Mouse (Mus musculus): ENCODE results near the gene Myo18a.

Myo18a gene

DNA sequence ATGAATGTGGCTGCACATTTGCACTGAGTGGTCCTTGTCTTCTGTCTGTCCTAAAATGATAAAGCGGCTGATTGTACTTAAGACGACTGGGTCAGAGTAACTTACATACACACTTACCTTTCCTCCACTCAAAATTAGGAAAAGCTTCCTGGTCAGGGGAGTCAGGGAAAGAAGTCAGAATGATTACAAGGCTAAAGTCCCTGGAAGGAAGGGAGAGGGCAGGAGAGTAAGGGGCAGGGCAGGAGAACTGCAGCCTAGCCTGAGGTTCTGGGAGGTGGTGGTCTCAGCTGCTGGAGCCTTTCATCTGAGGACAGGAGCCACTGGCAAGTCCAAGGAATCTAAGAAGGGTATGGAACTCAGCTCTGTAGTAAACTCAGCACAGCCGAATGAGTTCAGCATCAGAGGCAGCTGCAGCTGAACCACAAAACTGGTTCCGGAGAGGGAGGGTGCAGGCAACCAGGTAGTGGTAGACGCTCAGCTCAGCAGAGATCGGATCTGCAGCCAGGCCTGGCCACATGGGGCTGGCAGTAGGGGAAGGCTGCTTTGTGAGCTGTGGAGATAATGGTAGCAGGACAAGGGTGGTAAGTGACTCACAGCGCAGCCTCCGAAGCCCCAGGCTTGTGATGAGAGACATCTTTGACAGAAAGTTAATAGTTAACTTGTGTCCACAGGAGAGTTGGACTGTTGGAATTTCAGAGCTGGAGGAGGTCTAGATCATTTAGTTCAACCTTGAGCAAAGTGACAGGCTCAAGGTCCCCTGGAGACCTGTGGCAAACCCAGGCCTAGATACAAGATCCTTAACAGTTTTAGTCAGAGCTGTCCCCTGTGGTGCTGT lies 9.1 kb downstream of the Myo18a start:
- DNase-seq, result no peak

DNA sequence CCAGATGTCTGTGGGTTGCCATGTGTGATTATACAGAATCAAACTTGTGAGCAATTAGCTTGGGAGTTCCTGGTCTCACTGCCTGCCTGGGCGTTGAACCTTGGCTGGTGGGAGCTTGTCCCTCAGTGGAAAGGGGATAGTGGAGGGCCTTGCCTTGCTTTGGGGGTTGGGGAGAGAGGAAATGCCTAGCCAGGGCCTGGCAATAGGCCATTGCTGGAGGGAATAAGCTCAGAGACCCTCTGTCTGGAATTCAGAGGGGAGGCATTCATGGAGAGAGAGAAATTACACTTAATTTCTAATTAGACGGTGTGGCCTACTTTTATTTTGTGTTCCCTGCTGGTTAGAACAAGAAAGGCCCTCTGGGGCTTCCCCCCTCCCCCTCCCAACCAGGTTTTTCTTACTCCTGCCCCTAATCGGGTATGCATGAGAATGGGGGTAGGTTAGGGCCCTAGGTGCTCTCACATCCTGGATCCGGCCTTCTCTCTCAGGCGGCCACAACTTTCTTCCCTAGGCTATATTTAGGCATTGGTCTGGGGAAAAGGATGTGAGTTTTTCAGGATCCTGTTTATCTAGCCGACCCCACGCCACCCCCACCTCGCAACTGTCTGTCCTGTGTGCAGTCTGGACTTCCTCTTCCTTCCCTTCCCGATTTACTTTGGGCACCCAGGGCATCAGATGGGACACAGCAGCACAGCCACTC lies 12.8 kb downstream of the Myo18a start:
- DNase-seq, result no peak

DNA sequence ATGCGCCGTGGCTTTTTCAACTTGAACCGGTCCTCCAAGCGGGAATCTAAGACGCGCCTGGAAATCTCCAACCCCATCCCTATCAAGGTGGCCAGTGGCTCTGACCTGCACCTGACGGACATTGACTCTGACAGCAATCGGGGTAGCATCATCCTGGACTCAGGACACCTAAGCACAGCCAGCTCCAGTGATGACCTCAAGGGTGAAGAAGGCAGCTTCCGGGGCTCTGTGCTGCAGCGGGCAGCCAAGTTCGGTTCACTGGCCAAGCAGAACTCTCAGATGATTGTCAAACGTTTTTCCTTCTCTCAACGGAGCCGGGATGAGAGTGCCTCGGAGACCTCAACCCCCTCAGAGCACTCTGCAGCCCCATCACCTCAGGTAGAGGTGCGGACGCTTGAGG lies 14.4 kb downstream of the Myo18a start:
- no peak for DNase-seq

DNA sequence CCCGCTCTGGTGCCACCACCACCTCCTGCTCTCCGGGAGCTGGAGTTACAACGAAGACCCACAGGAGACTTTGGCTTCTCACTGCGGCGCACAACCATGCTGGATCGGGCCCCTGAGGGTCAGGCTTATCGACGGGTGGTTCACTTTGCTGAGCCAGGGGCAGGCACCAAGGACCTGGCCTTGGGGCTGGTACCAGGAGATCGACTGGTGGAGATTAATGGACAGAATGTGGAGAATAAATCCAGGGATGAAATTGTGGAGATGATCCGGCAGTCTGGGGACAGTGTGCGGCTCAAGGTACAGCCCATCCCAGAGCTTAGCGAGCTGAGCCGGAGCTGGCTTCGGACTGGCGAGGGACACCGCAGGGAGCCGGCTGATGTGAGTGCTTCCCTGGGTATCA lies 14.9 kb downstream of the Myo18a start:
- no peak for DNase-seq

DNA sequence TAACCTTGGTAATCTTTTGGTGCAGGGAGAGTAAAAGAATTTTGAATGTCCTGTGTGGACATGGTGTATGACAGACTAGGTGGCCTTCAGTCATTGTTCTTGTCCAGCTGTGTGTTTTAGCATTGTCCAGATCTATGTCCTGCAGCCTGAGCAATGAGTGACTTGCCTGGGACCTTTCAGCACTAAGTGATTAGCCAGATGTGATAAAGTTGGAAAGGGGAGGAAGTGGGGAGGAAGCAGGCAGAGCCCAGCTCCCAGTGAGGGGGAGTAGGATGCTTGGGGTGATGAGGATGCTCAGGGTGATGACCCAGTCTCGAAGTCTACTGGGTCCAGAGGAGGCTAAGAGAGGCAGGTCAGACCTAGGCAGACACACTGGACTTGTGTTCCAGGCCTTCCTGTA lies 16.2 kb downstream of the Myo18a start:
- DNase-seq, result no peak

DNA sequence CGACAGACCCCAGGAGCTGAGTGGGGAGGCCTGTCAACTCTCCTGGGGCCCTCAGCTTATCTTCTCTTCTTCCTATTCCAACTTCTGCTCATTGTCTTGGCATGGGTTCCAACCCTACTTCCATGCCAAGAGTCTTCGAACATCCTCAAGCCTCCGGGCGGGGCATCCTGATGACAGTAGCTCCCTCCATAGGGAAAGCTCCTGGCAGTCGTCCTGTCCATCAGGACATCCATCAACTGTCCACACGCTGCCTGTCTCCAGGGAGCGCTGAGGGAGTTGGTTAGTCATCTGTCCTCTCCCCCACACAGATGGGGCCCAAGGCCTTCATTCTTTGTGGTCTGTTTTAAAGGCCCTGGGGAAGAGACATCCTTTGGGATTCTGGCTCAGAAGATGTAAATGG lies 18.0 kb downstream of the Myo18a start:
- no peak for DNase-seq

DNA sequence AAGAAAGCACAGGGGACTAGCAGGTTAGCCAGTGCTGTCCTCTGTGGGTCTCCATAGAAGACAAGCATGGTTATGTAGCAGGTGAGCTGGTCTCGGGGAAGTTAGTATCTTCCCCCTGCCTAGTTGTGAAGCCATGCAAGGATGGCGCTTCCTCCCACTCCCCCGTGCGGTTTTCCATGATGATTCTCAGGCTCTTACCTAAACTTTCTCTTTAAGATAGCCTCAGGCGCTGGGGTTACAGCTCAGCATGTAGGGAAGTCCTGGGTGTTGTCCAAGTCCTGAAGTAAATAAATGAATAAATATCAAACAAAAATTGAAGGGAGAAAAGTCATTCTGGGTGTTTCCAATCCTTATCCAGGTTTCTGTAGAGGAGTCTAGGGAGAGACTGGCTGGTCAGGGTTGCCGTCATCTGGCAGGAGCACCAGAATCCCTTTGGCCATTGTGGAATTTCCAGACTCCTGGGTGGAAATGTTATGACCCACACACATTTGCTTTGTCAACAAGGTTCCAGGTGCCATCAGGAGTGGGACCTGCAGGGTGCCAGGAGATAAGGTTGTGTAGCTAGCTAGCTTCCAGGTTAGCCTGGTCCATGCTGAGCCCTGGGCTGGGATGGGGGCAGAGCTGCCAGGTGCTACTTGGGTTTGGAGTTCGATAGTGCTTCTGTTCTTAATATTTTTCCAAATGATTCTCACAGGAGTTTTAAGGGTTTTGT lies 19.2 kb downstream of the Myo18a start:
- no peak for DNase-seq

DNA sequence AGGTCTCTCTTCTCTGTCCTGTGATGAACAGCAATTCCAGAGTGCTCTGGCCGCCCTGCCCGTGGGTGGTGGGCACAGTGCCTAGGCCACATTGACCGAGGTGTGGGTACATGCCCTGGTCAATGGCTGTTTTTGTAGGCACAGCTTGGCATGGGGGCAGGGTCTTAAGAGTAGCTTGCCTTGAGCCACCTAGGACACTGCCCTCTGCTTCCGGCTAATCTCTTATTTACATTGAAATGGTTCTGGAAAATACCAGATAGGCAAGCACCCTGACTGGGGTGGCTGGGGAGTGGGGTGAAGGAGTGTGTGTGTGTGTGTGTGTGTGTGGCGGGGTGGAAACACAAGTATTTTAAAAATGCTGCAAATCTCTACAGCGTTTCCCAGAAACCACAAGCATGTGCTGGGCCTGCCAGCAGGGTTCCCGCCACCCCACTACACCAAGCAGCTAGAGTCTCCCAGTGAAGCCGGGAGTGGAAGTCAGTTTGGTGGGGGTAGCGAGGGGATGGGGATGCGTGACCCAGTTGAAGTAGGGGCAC lies 20.2 kb downstream of the Myo18a start:
- DNase-seq, result no peak

DNA sequence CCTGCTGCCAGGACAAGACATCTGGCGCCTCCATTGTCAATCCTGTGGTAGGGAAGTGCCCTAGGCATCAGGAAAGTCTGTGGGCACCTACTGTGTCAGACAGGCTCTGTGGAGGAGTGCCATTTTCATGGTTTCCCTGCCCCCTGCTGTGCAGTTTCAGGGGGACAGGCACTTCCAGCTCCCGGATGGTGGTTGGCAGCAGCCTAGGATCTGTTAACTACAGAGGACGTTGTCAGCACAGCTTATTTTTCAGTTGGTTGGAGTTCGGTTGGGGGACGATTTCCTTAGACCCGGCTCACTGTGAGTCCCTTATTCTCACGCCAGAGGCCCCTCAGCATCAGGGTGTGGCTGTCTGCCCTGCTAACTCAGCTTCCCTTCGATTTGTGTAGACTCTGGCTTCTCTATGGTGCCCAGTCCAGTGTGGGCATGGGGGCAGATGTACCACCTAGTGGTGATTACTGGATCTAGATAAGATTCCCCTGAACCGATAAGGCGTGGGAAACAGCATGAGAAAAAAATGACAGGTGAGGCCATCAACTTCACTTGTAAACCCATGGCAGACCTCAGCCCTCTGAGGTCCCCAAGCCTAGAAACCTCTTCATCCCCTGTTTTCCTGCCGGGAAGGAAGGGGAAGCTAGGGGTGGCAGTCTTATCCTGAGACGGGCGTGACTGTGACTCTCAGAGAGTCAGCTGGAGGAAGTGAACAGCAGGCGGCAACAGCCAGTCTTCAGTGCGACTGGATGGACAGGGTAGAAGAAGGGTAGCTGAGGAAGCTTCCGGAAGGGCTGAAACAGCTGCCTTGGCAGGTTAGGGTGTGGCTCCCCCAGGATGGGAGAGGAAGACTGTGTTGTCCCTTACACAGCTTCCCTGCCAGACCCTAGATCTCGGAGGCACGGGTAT lies 21.0 kb downstream of the Myo18a start:
- DNase-seq, result no peak

DNA sequence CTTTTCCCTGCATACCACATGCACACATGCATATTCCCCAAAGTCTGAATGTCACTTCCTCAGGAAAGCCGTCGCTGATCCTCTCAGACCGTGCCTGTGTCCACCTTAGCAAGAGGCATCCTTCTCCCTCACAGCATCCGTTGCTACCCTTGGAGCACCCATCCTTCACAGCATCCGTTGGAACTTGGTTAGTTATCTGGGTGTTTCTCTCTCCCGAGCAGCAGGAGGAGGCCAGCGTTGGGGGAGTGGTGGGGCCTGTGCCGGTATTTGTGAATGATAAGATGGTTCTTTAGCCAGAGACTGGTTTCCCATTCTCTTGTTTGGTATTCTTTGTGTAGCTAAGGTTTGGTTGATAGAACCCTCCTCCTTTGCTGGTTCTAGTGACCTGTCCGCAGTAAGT lies 21.8 kb downstream of the Myo18a start:
- no peak for DNase-seq

DNA sequence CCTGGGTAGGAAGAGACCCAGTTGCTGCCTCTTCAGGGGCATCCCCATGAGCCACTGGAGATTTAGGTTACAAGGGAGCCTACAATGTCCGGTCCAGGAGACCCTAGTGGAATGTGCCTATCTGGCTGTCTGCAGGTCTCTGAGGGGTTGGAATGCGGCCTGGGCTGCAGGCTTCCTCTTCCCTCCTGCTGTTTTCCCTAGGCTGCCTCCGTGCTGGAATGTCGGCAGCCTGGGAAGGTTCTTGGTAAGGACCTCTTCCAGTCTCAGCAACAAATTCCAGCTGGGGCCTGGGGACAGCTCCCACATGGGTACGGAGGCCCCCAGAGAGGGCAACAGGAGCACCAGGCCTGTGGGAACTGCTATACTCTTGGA lies 22.3 kb downstream of the Myo18a start:
- DNase-seq, result no peak

DNA sequence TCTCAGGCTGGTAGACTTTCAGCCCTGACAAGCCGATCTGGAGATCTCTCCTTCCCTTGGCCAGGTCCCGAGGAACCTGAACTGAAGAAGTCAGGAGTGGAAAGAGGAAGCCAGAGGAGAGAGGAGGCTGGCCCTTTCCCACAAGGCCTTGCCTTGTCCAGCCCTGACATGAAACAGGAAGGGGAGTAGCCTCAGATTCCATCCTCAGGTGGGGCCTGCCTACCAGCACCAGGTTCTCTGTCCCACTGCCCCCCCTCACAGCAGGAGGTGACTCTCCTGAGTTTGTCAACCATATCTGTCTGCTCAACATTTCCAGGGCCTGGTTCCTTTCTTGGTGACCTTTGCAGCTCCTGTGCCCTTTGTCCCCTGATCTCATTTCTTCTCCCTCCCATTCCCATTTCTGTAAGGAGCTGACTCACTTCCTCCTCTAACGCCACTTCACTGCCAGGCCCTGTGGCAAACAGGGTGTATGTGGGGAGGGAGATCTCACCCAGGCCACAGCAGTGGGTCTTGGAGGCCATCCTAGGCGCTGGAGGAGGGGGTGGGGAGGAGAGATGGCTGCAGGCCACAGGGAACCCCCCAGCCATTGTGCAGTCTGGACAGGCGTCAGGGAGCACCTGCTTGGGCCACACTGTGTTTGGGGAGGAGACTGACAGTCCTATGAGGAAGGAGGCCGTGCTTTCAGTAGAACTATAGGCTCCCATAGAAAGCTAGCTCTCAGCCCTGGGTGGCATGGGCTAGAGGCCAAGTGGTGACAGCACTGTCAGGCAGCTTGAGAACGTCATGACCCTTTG lies 22.9 kb downstream of the Myo18a start:
- no peak for DNase-seq

DNA sequence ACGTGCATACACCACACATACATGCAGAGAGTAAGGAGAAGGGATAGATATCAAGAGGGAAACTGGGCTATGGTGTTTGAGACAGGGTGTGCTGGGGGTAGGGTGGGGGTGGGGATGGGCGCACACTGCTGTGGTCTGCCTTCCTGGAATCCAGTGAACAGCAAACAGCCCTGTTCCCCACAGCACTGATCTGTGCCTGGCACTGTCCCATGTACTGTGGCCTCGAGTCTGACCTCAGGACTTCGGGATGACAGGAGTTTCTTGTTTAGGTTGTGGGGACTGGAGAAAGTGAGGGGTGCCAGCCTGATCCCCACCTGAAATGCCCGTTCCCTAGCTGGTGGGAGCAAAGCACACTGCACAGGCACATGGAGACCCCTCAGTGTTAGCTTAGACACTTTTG lies 24.7 kb downstream of the Myo18a start, which contains the start of gene Gm10277:
TSS of gene Gm10277 (minus strand) at position 41 of the 400 bp plus-strand sequence.
- DNase-seq, result no peak

DNA sequence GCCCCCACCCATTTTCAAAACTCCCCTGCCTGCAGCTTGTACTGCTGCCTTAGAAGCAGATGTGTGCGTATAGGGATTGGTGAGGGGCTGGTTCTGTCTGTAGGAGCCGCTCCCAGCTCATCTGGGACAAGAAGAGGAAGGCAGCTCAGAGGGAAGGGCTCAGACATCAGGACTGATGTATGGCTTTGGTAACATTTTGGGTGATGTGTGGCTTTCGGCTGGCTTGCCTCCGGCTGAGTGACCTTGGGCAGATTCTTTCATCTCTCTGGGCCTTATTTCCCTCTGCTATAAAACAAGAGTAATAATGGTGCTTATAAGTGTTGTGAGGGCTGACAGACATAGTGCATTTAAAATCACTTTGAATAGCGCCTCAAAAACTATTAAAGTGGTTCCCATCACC lies 26.5 kb downstream of the Myo18a start:
- DNase-seq, result no peak

DNA sequence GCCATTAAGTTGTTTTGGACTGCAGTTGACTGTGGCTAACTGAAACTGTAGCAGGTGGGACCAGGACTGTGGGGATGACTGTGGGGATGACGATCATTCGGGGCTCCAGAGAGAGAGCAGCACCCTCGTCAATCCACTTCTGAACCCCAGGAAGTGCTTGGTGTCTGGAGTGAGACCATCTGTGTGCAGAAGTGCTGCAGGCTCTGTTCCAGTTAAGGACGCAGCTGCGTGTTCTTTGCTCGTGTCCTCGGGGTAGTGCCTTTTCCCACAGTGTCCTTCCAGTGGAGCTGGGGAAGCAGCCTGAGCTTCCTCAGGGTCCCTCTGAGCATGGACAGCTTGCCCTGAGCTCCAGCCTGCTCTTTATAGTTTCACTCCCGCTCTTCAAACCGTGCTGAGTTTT lies 27.2 kb downstream of the Myo18a start:
- DNase-seq, result no peak

DNA sequence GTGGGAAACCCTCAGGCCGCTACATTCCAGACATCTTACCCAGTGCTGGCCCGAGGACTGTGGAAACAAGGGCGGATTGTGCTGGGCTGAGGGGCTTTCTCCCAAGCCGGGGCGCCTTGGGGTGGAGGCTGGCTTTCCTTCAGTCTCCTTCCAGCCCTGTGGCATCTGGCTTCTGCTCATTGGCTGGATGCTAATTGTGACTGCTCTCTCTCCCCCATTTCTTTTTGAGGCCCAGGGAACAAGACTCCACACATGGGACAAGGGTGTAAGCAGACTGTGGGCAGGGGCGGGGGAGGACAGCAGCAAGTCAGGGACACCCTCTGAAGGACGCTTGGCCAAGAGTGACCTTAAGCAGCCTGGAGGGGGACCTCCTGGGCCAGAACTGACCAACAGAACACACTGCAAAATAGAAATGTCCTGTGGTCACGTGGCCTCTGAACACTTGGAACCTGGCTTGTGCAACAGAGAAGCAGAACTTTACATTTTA lies 28.2 kb downstream of the Myo18a start:
- no peak for DNase-seq

DNA sequence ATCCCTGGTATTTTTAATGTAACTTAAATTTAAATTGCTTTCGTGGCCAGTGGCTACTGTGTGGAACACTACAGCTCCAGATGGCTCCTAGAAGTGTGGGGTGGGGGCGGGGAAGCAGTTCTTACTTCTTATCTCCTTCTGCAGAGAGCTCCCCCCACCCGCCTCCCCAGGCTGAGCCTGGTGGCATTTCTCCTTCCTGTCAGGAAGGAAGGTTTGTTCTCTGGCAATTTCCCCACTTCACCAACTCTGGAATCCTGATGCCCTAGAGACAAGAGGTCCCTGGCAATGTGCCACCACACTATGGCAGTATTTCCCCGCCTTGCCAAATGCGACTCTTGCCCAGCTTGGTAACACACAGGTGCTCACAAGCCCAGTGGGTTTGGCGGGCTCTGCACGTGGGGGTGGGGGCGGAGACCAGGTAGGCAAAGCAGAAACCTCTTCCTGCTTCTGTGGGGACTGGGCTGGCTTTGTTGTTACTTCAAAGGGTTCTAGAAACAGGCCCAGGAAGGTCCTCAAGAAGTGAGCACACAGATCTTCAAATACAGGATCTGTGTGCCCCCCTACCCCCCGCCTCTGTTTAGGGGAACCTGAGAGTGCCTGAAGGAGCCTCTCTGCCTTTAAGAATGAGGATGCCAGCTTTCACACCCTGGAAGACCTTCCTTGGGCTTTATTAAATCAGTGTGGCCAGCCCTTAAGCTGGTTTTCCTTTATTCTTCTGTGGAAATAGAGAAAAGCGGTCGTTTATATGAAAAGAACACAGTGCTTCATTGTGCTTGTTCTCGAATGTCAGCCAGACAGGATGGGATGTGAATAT lies 28.9 kb downstream of the Myo18a start:
- peak; percentile 47 to 51 for DNase-seq

DNA sequence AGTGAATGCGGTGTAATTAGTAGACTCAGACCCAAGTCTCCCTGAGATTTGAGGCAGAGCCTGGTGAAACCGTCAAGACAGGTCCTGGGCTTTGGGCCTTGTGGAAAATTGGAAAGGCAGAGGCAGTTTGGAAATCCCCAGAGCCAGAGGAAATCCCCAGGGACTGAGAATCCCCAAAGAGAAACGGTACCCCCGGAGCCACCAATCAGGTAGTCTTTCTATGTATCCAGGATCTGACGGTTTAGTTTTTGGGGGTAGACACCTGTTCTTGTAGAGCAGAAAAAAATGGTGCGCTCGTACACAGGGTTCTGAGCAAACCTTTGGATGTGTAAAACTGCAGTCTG lies 29.5 kb downstream of the Myo18a start:
- DNase-seq, result no peak

DNA sequence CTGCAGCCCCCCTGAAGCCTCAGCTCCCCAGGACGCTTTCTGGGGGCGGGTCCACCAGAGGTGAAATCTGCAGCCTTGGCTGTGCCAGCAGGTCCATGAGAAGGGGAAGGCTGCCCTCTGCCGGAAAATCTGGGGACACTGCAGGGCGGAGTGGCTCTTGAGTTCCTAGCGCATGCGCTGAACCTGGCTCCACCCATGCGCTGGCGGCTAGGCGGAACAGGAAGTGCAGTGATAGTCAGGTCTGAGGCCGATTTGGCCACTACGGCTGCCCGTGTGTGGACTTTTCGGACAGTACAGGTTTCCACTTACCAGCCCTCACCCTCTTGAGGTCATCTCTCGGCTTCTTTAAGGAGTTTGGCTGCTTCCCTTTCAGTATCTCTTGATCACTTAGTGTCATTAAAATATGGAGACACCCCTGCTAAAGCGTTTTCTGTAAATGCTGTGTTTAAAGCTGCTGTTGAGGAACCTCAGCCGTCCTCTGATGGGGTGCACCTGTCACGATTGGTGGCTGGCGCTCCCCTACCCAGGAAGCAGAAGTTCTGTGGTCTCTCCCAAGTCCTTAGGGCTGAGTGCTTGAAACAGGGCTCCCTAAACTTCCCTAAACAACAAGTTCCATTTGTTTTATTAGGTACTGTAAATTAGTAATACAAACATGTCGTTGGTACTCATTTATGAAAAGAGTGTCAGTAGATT lies 30.3 kb downstream of the Myo18a start:
- peak; percentile 94 to 96 for DNase-seq

DNA sequence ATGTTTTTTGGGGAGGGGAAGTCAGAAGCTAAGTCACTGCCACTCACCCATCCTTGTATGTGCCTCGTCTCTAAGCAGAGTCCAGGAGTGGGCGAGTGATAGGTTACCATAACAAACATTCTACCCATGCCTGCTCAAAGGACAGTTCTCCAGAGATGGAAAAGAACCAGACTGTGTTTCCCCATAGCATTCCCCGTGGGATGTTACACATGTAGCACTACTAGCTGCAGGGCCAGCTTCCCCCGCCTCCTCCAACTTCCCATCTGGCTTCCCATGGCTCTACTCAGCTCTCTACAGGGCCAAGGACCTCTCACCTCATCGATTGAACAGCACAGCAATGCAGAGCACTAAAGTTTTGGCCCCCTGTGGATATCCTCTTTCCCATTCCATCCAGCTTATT lies 32.2 kb downstream of the Myo18a start:
- DNase-seq, result no peak

Measured in spleen, adult 18-20 months (tissue).